Mouse (Mus musculus) adrenal gland, adult 18-20 months (tissue): ENCODE results near the gene Ankmy1. TPM values are rescaled to one million over a fixed set of nuclear protein-coding genes. Genes with fewer than 3 reads are reported as not detected.
A peak's percentile ranks its signal among the peaks of the same experiment; 100 is the strongest.

ENCODE experiments used
- DNase-seq, 2 experiments: peaks; one replicate each; pipeline ENCODE4 v3.0.0; 2021 to 2022; ENCODE audit warnings: low spot score in 2 of 2
- long read RNA-seq, 2 experiments: library from polyadenylated mRNA; stranded (forward); transcript quantifications; one replicate each; pipeline ENCODE4 v2.0.0; 2021
- total RNA-seq, 2 experiments: library from RNA; stranded (reverse); gene quantifications; 1 replicate in 1 of 2; 2 replicates in 1 of 2; pipeline ENCODE4 v1.2.3; 2021

Gene Ankmy1
- under 1 TPM; 0.80 to 0.86 TPM for total RNA-seq
- long read RNA-seq, experiment 1, partial matches to known transcripts, result 1 of 3 reads
- long read RNA-seq, experiment 1, other reads (novel, unspliced or antisense), result 2 of 3 reads
- long read RNA-seq, experiment 2, partial matches to known transcripts, result 1 of 5 reads
- long read RNA-seq, experiment 2, other reads (novel, unspliced or antisense), result 4 of 5 reads

- peak; percentile 42 to 47 for DNase-seq
These were observed at the start of gene Ankmy1 for GRCm38 (mm10) chr1:92902786-92903185. Gene Ankmy1, minus strand, starts transcription at chr1:92902906.

GRCm38 (mm10) chr1:92950607-92951006, 47.9 kb upstream of the Ankmy1 start, which contains the start of gene Gpr35:
Gene Gpr35, plus strand, starts transcription at chr1:92950865.
- DNase-seq, result peak in 1 of 2 experiments; percentile 8

- DNase-seq, result no peak
These were observed 46.7 kb upstream of the Ankmy1 start for GRCm38 (mm10) chr1:92949426-92949825.

- no peak for DNase-seq
These were observed 45.3 kb upstream of the Ankmy1 start for GRCm38 (mm10) chr1:92947966-92948365.

- DNase-seq, result no peak
These were observed 40.7 kb upstream of the Ankmy1 start for GRCm38 (mm10) chr1:92943219-92943989.

GRCm38 (mm10) chr1:92939746-92940145, 37.0 kb upstream of the Ankmy1 start:
- DNase-seq, result no peak

GRCm38 (mm10) chr1:92937797-92938196, 35.1 kb upstream of the Ankmy1 start:
- no peak for DNase-seq

GRCm38 (mm10) chr1:92936467-92936866, 33.8 kb upstream of the Ankmy1 start:
- DNase-seq, result no peak

- no peak for DNase-seq
These were observed 33.3 kb upstream of the Ankmy1 start for GRCm38 (mm10) chr1:92935977-92936376.

GRCm38 (mm10) chr1:92935054-92935962, 32.6 kb upstream of the Ankmy1 start:
- no peak for DNase-seq

- peak; percentile 81 to 86 for DNase-seq
These were observed 31.6 kb upstream of the Ankmy1 start, which contains the start of gene Capn10 for GRCm38 (mm10) chr1:92934182-92934827. Gene Capn10, plus strand, starts transcription at chr1:92934376.

GRCm38 (mm10) chr1:92933611-92934010, 30.9 kb upstream of the Ankmy1 start:
- no peak for DNase-seq

- no peak for DNase-seq
These were observed 27.5 kb upstream of the Ankmy1 start for GRCm38 (mm10) chr1:92930171-92930706.

GRCm38 (mm10) chr1:92921496-92921895, 18.8 kb upstream of the Ankmy1 start:
- DNase-seq, result no peak

GRCm38 (mm10) chr1:92920474-92921200, 17.9 kb upstream of the Ankmy1 start:
- DNase-seq, result no peak

GRCm38 (mm10) chr1:92919775-92920174, 17.1 kb upstream of the Ankmy1 start:
- DNase-seq, result no peak

- no peak for DNase-seq
These were observed 16.4 kb upstream of the Ankmy1 start for GRCm38 (mm10) chr1:92919151-92919550.

GRCm38 (mm10) chr1:92916725-92917124, 14.0 kb upstream of the Ankmy1 start:
- no peak for DNase-seq

GRCm38 (mm10) chr1:92914993-92915392, 12.3 kb upstream of the Ankmy1 start:
- DNase-seq, result no peak

GRCm38 (mm10) chr1:92914239-92914638, 11.5 kb upstream of the Ankmy1 start:
- DNase-seq, result no peak
